Mouse (Mus musculus) right cerebral cortex, postnatal 10 days (tissue): ENCODE data around the gene Tubg1.
"Not testable (repeated sequence)": the region's sequence is repeated elsewhere in the genome, so short reads cannot be mapped to it uniquely, and the experiment has no call there.

Experiments
- DNase-seq, 2 experiments: peaks; one replicate each; pipeline ENCODE4 v3.0.0; 2021; ENCODE audit warnings: low spot score in 2 of 2

Gene Tubg1

GRCm38 (mm10) chr11:101140164-101140819, 20.6 kb downstream of the Tubg1 start:
- peak in 1 of 2 experiments; percentile 43 for DNase-seq

DNA sequence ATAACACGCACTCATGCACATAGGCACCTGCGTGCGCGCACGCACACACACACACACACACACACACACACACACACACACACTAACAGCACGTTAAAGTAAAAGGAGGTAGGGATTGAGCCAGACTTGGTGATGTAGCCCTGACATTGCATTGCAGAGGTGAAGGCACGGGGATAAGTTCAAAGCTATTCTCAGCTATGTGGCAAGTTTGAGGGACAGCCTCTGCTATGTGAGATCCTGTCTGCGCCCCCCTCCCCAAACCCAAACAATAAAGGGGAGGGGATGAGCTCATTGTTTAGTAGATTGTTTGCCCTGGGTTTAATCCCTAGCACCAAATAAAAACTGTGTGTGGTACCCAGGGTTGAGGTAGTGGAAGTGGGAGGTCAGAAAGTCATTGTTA, 21.4 kb downstream of the Tubg1 start:
- DNase-seq, result no peak

GRCm38 (mm10) chr11:101142215-101142967, 22.7 kb downstream of the Tubg1 start:
- DNase-seq, result no peak

DNA sequence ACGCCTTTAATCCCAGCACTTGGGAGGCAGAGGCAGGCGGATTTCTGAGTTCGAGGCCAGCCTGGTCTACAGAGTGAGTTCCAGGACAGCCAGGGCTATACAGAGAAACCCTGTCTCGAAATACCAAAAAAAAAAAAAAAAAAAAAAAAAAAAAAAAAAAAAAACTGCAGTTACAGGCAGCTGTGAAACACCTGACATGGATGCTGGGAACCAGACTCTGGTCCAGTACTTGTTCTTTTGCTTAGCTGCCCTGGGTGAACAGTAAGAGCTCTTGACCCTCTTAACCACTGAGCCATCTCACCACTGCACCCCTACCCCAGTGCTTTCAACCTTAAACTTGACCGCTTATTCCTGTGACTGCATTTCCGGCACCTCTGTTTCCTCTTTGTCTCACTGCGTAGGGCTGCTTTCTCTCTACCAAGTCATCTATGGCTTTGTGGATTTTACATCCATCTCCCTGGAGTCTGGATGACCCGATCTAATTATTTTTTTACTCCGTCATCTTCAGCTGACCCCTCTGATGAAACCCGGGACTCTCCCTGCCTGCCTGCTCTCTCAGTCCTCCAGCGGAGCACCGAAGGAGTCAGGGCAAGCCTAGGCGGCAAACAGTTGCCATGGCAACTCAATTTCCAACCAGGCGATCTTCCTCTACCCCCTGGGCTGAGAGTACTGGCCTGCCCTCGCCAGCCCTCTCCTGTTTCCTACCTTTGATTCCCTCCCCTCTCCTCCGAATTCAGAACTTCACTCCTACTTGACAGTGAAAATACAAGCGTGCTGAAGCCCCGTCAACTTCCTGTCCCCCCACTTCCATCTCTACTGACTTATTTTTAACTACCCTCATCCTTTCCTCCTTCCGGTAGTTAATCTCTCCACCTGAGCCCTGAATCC, 23.8 kb downstream of the Tubg1 start:
- DNase-seq, result peak; percentile 56 to 65

DNA sequence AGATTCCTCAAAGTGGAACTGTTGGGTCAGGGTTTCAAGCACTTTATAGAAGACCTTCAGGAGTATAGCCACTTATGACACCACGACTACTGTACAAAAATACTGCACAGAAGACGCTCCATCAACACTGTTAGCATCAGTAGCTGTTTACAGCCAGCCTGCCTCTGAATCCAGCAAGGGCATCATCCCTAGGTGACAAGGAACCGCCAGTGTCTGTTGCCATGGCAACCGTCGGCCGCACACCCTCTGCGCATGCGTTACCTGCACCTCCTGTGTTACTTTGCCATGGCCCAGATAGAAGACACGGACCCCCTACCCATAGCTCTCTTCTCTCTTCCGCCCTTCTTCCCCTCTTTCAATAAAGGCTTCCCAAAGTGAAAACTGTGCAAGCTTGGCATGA, 26.6 kb downstream of the Tubg1 start:
- DNase-seq, result peak in 1 of 2 experiments; percentile 71

DNA sequence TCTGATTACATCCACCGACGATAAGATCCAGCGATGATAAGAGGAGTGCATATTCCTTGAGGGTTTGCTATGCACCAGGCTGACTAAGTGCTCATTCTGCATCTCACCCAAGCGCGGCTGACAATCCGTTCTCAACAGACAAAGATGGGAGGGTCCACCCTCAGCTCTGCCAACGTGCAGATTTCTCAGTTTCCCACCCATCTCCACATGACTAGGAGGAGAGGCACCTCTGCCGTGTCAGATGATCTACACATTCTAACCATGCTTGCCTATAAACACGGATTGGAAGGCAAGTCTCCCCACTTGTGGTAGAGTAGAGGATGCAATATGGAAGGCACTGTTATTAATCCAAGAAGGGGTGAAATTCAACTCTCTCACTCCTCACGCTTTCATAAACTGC, 29.0 kb downstream of the Tubg1 start:
- no peak for DNase-seq

GRCm38 (mm10) chr11:101149178-101150105, 29.7 kb downstream of the Tubg1 start:
- no peak for DNase-seq

- DNase-seq, result no peak
These were observed 31.3 kb downstream of the Tubg1 start for GRCm38 (mm10) chr11:101151063-101151462.

DNA sequence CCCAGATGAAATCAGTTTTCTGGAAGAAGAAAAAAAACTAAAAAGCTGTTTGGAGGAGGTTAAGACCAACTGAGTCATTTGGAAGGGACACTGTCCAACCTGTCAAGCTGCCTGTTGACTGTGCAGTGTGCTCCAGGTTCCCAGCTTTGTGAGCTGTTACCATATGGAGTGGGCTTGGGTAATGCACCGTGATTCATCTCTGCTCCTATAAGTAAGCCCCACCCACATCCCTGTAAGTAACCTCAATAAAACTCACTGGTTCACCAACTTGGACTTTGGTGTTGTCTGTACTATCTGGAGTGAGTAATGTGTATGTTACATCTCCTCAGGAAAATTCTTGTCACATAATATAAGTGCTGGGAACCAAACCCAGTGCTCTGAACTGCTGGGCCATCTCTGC, 33.1 kb downstream of the Tubg1 start:
- DNase-seq, result no peak

DNA sequence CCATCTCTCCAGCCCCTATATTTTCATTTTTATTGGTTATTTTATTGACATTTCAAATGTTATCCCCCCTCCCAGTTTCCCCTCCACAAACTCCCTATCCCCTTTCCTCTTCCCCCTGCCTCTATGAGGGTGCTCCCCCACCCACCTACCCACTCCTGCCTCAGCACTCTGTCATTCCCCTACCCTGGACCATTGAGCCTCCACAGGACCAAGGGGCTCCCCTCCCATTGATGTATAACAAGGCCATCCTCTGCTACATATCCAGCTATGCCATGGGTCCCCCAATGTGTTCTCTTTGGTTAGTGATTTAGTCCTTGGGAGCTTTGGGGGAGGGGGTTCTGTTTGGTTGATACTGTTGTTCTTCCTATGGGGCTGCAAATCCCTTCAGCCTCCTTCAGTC, 34.9 kb downstream of the Tubg1 start:
- DNase-seq, result no peak

- DNase-seq, result no peak
These were observed 35.4 kb downstream of the Tubg1 start for GRCm38 (mm10) chr11:101155151-101155550.

GRCm38 (mm10) chr11:101155728-101156371, 36.1 kb downstream of the Tubg1 start, which contains the start of gene Tubg2:
Gene Tubg2 (plus strand): TSS chr11:101155907.
- DNase-seq, result peak; percentile 87 to 89

DNA sequence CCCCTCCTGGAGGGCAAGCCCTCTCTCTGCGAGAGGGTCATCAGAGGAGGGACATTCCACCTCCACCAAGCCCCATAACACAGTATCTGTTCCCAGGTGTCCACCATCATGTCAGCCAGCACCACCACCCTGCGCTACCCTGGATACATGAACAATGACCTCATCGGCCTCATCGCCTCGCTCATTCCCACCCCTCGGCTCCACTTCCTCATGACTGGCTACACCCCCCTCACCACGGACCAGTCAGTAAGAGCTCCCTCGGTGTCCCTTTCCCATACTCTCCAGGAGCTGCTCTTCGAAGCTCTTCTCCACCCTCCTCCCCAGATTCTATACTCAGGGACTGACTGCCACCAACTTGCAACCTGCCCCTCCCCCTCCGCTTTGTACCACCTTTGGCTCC, 40.4 kb downstream of the Tubg1 start:
- DNase-seq, result not testable (repeated sequence)

GRCm38 (mm10) chr11:101160981-101161505, 41.3 kb downstream of the Tubg1 start:
- not testable (repeated sequence) for DNase-seq

GRCm38 (mm10) chr11:101161551-101161950, 41.8 kb downstream of the Tubg1 start:
- DNase-seq, result no peak

DNA sequence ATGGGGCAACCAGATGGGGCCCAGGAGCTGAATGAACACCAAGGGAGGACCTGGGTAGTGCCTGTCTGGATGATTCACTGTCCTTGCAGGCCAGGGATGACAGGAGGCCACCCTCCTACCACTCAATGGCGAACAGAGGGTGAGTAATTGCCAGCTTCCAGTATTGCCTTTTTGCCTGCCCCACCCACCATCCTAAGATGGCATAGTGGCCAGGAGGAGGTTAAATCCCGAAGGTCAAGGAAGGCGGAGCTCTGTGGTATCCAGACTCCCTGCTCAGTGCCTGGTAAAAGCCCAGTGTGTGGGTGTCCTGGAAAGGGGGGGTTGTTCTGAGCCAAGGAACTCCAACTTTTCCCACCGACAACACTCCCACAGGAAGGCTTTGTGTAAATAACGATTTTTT, 42.6 kb downstream of the Tubg1 start:
- DNase-seq, result no peak

- DNase-seq, result peak; percentile 64 to 71
These were observed 43.0 kb downstream of the Tubg1 start for GRCm38 (mm10) chr11:101162772-101163171.

- no peak for DNase-seq
These were observed 44.0 kb downstream of the Tubg1 start for GRCm38 (mm10) chr11:101163476-101164350.

GRCm38 (mm10) chr11:101164351-101164665, 44.6 kb downstream of the Tubg1 start:
- DNase-seq, result no peak
